Mouse (Mus musculus): ENCODE results near the gene Trip10. TPM values are rescaled to one million over a fixed set of nuclear protein-coding genes. Genes with fewer than 3 reads are reported as not detected.

Trip10 gene
- polyA plus RNA-seq, 1 experiment from 2014 or later = 23.6 TPM

DNA sequence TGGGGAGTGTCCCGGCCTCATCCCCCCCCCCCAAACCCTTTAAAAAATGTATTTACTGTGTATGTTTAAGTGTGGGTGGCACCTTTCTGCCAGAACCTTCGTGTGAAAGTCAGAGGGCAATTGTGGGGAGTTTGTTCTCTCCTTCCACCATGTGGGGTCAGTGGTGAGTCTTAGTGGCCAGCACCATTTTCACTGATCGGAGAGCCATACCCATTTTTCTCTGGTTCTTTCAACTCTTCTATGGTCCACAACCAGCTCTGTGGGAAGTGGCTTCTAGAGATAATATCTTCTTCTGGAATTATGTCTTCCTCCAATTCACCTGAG is 29.4 kb upstream of the Trip10 start:
- no peaks in the 10 kb centered on the region for H3K9me3 ChIP-seq (ENCODE audit: control insufficient read depth, low read length)
- ATAC-seq (ENCODE audit: low FRiP score) = no peak
- 0 out of 2 replicates have a peak, but pooled peaks cover 2% of the 10 kb centered on the region for H3K4me1 ChIP-seq (ENCODE audit: control insufficient read depth, insufficient read depth, low read length)
- H3K36me3 ChIP-seq (ENCODE audit: control insufficient read depth, insufficient read depth, low read length) = no peaks in the 10 kb centered on the region
- H3K27me3 ChIP-seq (ENCODE audit: control insufficient read depth, insufficient read depth, low read length) = no peaks in the 10 kb centered on the region
- no peak overlapping the region for H3K9ac ChIP-seq (ENCODE audit: low read length)
- no peak for DNase-seq (ENCODE audit: low spot score, missing footprints)
- no peak overlapping the region for H3K4me2 ChIP-seq
- H3K27ac ChIP-seq (ENCODE audit: low read depth, low read length) = no peak overlapping the region
- 18% methylated on average over 3 of the region's 3 CpGs for WGBS
- no peak overlapping the region for H3K4me3 ChIP-seq (ENCODE audit: low read depth, low read length)

DNA sequence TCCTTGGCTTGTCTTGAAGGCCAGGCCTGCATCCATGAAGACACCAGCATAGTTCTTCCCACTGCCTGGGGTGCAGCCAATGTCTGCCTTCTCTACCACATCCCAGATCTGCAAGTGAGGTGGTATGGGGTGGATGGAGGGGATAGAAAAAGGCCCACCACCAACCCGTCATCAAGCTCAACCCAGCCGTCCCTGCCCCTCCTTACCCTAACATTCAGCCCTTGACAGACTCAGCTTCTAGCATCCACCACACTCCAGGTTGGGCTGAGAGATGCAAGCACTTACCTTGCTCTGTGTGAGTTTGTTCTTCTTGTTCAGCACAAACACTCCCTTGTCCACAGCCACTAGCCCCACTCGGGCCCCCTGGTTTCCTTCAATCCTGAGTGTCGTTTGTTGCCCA is 27.3 kb upstream of the Trip10 start:
- Histone ChIP-seq H3K4me2 (no peak overlapping the region), H3K27me3 (ENCODE audit: control insufficient read depth, insufficient read depth, low read length) (no peaks in the 10 kb centered on the region), H3K4me3 (ENCODE audit: low read depth, low read length) (no peak overlapping the region), H3K27ac (ENCODE audit: low read depth, low read length) (no peak overlapping the region), H3K9me3 (ENCODE audit: control insufficient read depth, low read length) (no peaks in the 10 kb centered on the region), H3K9ac (ENCODE audit: low read length) (no peak overlapping the region), H3K36me3 (ENCODE audit: control insufficient read depth, insufficient read depth, low read length) (no peaks in the 10 kb centered on the region), H3K4me1 (ENCODE audit: control insufficient read depth, insufficient read depth, low read length) (0 out of 2 replicates have a peak, but pooled peaks cover 2% of the 10 kb centered on the region)
- DNase-seq (ENCODE audit: low spot score, missing footprints) (no peak), ATAC-seq (ENCODE audit: low FRiP score) (no peak)
- 88% methylated on average over 4 of the region's 4 CpGs for WGBS

DNA sequence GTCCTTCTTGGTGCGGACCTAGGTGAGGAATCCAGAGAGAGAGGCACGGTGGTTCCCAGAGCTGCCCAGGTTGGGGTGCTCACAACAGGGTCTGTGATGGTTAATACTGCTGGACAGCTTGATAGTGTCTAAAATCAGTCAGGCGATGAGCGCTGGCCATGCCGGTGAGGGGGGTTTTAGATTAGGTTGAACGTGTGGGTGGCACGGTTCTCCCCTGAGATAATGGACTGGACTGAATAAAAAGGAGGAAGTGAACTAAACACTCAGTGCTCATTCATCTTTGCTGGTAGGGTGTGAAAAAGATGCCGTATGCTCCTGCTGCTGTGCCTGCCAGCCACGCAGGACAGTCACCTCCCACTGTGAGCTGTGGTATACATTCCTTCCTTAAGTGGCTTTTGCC is 25.9 kb upstream of the Trip10 start:
- ATAC-seq (ENCODE audit: low FRiP score) (no peak), DNase-seq (ENCODE audit: low spot score, missing footprints) (no peak)
- no peaks in the 10 kb centered on the region for H3K36me3 ChIP-seq (ENCODE audit: control insufficient read depth, insufficient read depth, low read length)
- no peak overlapping the region for H3K27ac ChIP-seq (ENCODE audit: low read depth, low read length)
- no peak overlapping the region for H3K4me2 ChIP-seq
- no peak overlapping the region for H3K4me3 ChIP-seq (ENCODE audit: low read depth, low read length)
- H3K4me1 ChIP-seq (ENCODE audit: control insufficient read depth, insufficient read depth, low read length) = 0 out of 2 replicates have a peak, but pooled peaks cover 2% of the 10 kb centered on the region
- no peaks in the 10 kb centered on the region for H3K27me3 ChIP-seq (ENCODE audit: control insufficient read depth, insufficient read depth, low read length)
- no peak overlapping the region for H3K9ac ChIP-seq (ENCODE audit: low read length)
- H3K9me3 ChIP-seq (ENCODE audit: control insufficient read depth, low read length) = no peaks in the 10 kb centered on the region
- 84% methylated on average over 9 of the region's 9 CpGs for WGBS

DNA sequence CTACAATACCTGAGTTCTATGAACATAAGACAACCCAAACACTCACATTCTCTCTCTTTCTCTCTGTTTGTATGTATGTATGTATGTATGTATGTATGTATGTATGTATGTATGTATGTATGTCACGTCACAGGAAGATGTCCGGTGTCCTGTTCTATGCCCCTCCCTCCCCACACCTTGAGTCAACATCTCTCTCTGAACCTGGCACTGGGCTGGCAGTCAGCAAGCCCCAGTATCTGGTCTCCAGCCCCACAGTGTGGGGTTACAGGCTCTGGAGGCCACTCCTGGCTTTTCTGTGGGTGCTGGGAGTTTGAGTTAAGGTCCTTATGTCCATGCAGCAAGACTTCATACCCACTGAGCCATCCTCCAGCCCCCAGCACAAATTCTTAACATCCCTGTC is 21.8 kb upstream of the Trip10 start:
- no peak overlapping the region for H3K4me2 ChIP-seq
- H3K27ac ChIP-seq (ENCODE audit: low read depth, low read length) = no peak overlapping the region
- H3K9me3 ChIP-seq (ENCODE audit: control insufficient read depth, low read length) = no peaks in the 10 kb centered on the region
- no peaks in the 10 kb centered on the region for H3K36me3 ChIP-seq (ENCODE audit: control insufficient read depth, insufficient read depth, low read length)
- H3K4me3 ChIP-seq (ENCODE audit: low read depth, low read length) = no peak overlapping the region
- no peak overlapping the region for H3K9ac ChIP-seq (ENCODE audit: low read length)
- WGBS = 85% methylated on average over 2 of the region's 2 CpGs
- DNase-seq (ENCODE audit: low spot score, missing footprints) = no peak
- H3K27me3 ChIP-seq (ENCODE audit: control insufficient read depth, insufficient read depth, low read length) = no peaks in the 10 kb centered on the region
- no peaks in the 10 kb centered on the region for H3K4me1 ChIP-seq (ENCODE audit: control insufficient read depth, insufficient read depth, low read length)
- ATAC-seq (ENCODE audit: low FRiP score) = no peak

DNA sequence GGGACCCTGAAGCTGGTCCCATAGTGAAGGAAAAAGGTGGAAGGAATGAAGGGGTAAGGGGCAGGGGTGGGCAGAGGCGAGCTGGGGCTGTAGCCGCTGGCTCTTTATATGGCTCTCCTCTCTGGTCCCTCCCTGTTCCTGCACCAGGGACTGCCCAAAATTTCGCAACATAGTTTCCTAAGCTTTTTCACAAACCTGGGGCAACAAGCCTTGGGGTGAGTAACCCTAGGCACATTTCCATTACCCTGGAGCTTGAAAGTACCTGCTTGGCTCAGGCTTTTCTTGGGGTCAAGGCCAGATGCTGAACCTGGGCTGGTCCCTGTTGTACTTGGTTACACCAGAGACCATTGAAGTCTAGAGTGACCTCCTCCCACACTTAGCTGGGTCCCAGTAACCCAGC is 21.2 kb upstream of the Trip10 start, which contains the start of gene C3:
TSS of gene C3 (minus strand) at position 123 of the 400 bp plus-strand sequence.
- Histone ChIP-seq H3K4me1 (ENCODE audit: control insufficient read depth, insufficient read depth, low read length) (no peaks in the 10 kb centered on the region), H3K4me3 (ENCODE audit: low read depth, low read length) (no peak within 1 kb of the TSS), H3K27ac (ENCODE audit: low read depth, low read length) (no peak within 1 kb of the TSS), H3K9ac (ENCODE audit: low read length) (no peak within 1 kb of the TSS), H3K4me2 (no peak within 1 kb of the TSS), H3K27me3 (ENCODE audit: control insufficient read depth, insufficient read depth, low read length) (no peaks in the 10 kb centered on the region), H3K9me3 (ENCODE audit: control insufficient read depth, low read length) (no peaks in the 10 kb centered on the region), H3K36me3 (ENCODE audit: control insufficient read depth, insufficient read depth, low read length) (no peaks in the 10 kb centered on the region)
- WGBS = 84% methylated on average over 3 of the region's 3 CpGs
- DNase-seq (ENCODE audit: low spot score, missing footprints) (no peak), ATAC-seq (ENCODE audit: low FRiP score) (no peak)

DNA sequence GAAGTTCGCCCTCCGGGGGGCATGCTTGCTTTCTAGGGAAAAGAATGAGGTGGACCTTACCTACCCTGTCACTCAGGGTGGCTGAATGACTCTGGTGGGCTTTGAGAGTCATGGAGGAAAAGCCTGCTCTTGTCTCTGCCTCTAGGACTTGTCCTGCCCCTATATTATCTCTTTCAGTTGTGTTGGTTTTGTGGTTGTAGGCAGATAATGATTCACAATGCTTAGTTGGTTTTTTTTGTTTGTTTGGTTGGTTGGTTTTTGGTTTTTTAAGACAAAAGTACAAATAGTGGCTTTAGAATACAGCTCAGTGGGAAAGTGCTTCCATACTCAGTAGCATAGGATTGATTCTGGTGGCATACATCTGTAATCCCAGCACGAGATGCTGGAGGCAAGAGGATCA is 20.4 kb upstream of the Trip10 start:
- Histone ChIP-seq H3K4me1 (ENCODE audit: control insufficient read depth, insufficient read depth, low read length) (no peaks in the 10 kb centered on the region), H3K27me3 (ENCODE audit: control insufficient read depth, insufficient read depth, low read length) (no peaks in the 10 kb centered on the region), H3K9me3 (ENCODE audit: control insufficient read depth, low read length) (no peaks in the 10 kb centered on the region), H3K4me2 (no peak overlapping the region), H3K27ac (ENCODE audit: low read depth, low read length) (no peak overlapping the region), H3K9ac (ENCODE audit: low read length) (no peak overlapping the region), H3K36me3 (ENCODE audit: control insufficient read depth, insufficient read depth, low read length) (no peaks in the 10 kb centered on the region), H3K4me3 (ENCODE audit: low read depth, low read length) (no peak overlapping the region)
- DNase-seq (ENCODE audit: low spot score, missing footprints) (no peak), ATAC-seq (ENCODE audit: low FRiP score) (no peak)
- 84% methylated on average over 3 of the region's 3 CpGs for WGBS

DNA sequence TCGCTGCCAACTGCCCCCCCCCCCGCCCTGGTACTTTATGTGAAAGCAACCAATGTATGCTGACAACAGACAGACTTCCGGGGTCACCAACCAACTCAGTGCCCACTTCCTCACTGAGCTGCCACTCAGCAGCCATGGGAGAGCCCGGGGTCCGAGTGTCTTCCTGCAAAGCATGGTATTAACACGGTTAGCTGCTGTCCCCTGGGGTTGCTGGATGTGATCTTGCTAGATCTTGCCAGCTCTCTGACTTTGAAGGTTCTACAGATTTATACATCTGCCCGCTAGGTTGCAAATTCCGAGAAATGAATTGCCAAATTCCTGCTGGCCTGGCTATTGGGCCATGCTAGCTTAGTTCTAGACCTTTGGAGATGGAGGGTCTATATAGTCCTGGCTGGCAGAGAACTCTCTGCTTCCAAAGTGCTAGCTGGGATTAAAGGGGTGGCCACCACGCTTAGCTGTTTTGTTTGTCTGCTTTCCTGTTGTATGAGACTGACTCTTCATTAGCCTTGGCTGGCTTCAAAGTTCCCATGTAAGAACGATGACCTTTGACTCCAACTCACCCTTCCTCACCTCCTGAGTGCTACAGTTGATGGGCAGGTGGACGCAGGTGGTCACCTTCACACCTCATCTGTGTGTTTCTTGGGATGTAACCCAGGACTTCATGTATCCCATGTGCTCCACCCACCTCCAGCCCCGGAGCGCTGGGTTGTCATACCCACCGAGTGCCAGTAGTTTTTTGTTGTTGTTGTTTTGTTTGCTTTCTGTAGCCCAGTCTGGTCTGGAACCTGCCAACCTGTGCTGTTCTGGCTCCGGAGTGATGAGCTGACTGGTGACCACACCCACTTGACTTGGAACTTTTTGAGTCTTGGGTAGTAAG is 19.2 kb upstream of the Trip10 start:
- Histone ChIP-seq H3K4me3 (ENCODE audit: low read depth, low read length) (no peak overlapping the region), H3K27ac (ENCODE audit: low read depth, low read length) (no peak overlapping the region), H3K9me3 (ENCODE audit: control insufficient read depth, low read length) (no peaks in the 10 kb centered on the region), H3K9ac (ENCODE audit: low read length) (no peak overlapping the region), H3K4me1 (ENCODE audit: control insufficient read depth, insufficient read depth, low read length) (no peaks in the 10 kb centered on the region), H3K4me2 (no peak overlapping the region), H3K27me3 (ENCODE audit: control insufficient read depth, insufficient read depth, low read length) (no peaks in the 10 kb centered on the region), H3K36me3 (ENCODE audit: control insufficient read depth, insufficient read depth, low read length) (no peaks in the 10 kb centered on the region)
- DNase-seq (ENCODE audit: low spot score, missing footprints) (no peak), ATAC-seq (ENCODE audit: low FRiP score) (no peak)
- WGBS = 80% methylated on average over 15 of the region's 15 CpGs

DNA sequence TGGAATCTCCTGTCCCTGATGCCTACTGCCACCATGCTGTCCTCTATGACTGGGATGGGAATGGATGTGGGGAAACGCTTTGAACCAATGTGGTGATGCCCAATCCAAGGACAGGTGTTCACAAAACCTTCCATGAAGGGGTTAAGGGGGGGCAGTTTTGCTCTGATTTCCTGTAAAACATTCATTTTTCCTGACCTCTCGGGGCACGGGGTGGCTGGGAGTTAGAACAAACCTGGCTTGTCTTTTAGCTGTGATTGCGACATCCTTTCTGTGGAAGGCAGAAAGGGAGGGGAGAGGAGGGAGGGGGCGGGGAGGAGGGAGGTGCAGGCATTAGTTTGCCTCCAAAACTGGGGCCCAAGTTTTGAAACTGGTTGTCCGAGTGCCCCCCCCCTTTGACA is 18.5 kb upstream of the Trip10 start:
- Histone ChIP-seq H3K36me3 (ENCODE audit: control insufficient read depth, insufficient read depth, low read length) (no peaks in the 10 kb centered on the region), H3K27me3 (ENCODE audit: control insufficient read depth, insufficient read depth, low read length) (no peaks in the 10 kb centered on the region), H3K4me2 (no peak overlapping the region), H3K27ac (ENCODE audit: low read depth, low read length) (no peak overlapping the region), H3K9me3 (ENCODE audit: control insufficient read depth, low read length) (no peaks in the 10 kb centered on the region), H3K4me1 (ENCODE audit: control insufficient read depth, insufficient read depth, low read length) (no peaks in the 10 kb centered on the region), H3K9ac (ENCODE audit: low read length) (no peak overlapping the region), H3K4me3 (ENCODE audit: low read depth, low read length) (no peak overlapping the region)
- WGBS = 77% methylated on average over 6 of the region's 6 CpGs
- DNase-seq (ENCODE audit: low spot score, missing footprints) (peak; percentile 37), ATAC-seq (ENCODE audit: low FRiP score) (no peak)

DNA sequence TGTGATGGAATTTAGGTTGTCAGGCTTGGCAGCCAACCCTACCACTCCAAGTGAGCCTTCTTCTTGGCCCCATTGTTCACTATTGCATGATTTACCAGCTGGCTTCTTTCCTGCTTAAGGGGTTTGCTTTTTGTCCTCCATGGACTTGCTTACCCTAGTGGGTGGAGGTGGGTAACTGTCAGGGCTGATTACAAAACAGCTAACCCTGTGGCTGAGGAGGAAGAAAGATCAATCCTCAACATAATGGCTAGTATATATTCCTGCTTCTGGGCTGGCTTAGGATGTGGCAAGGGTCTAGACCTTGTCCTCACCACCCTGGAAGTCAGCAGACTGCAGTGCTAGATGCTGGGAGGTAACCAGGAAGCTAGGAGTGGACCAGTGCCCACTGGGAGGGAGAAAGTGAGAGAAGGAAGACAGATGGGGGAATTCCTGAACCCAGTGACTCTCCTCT is 17.9 kb upstream of the Trip10 start:
- no peaks in the 10 kb centered on the region for H3K36me3 ChIP-seq (ENCODE audit: control insufficient read depth, insufficient read depth, low read length)
- no peaks in the 10 kb centered on the region for H3K9me3 ChIP-seq (ENCODE audit: control insufficient read depth, low read length)
- H3K9ac ChIP-seq (ENCODE audit: low read length) = no peak overlapping the region
- peak; percentile 57 for DNase-seq (ENCODE audit: low spot score, missing footprints)
- H3K4me2 ChIP-seq = no peak overlapping the region
- no peaks in the 10 kb centered on the region for H3K4me1 ChIP-seq (ENCODE audit: control insufficient read depth, insufficient read depth, low read length)
- ATAC-seq (ENCODE audit: low FRiP score) = no peak
- no peaks in the 10 kb centered on the region for H3K27me3 ChIP-seq (ENCODE audit: control insufficient read depth, insufficient read depth, low read length)
- H3K4me3 ChIP-seq (ENCODE audit: low read depth, low read length) = no peak overlapping the region
- no peak overlapping the region for H3K27ac ChIP-seq (ENCODE audit: low read depth, low read length)

Measured in midbrain, embryonic 11.5 days (tissue).